Mouse (Mus musculus) layer of hippocampus, adult 9-11 months (tissue): ENCODE data around the gene Gm45717.
"Not testable (repeated sequence)": the region's sequence is repeated elsewhere in the genome, so short reads cannot be mapped to it uniquely, and the experiment has no call there.

Experiments used
- DNase-seq: peaks from one replicate; pipeline ENCODE4 v3.0.0; 2022

Gene Gm45717

DNA sequence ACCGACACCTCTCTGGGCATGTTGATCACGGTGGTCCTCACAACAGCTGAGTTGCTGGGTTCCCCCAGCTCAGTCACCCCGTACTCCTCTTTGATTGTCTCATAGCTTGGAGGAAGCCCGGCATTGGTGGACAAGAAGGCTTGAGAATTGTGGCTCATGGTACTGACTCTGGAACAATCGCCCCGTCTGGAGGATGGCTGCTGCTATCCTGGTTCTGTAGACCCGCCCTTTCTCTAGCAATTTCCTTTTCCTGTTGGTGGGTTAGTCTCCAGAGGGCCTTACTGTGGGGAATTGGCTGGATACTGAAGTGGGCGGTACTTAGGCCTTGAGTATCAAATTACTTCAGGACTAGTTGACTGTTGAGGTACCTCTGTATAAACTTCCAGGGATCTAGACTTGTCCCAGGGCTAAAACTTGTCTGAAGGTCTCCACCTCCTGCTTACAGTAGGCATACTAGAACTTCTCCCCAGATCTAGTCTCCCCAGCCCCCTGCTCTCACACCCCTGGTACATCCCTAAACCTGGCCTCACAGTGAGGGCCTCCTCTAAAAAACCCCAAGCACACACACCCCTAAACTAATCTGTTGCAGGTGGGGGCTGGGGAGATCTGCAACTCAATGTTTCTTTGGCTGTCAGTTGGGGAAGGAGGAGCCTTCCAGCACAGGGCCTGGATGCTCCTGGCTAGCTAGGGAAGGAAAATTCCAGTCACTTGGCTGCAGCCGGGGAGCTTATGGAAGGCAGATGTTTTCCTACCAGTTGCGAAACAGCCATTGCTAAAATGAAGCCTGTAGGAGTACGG is at the start of gene Gm45717, which contains the start of gene Ifitm2:
Gene Gm45717, minus strand, starts transcription at position 180 of the 798 bp plus-strand sequence.
Gene Ifitm2, minus strand, starts transcription at position 230 of the 798 bp plus-strand sequence.
- peak; percentile 44 for DNase-seq

DNA sequence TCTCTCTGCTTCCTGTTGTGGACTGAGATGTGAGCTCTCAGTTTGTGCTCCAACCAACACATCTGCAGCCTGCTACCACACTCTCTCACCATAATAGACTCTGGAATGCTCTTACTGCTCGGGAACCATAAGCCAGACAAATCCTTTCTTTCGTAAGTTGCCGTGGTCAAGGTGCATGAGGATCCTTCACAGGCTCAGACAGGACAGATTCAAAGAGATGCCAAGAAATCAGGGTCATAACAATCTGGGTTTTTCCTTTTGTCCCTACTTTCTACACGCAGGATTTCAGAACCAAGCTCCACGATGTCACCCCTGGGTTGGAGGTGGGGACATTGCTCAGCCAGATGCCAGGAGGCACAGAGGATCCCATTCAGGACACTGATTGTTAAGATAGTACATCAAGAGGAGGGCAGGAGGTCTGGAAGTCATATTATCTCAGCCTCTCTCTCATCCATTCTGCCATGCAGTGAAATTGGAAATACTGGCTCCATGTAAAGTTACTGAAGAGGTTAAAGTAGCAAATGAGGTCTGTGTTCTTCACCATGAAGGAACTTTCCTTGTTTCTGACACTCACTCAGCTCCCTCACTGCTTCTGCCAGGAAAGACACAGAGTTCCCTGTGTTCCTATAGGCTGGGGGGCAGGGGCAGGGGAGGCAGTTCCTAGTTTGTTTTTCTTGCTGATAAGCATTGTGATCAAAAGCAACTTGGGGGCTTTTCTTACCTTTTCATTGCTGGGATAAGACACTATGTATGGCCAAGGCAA is 47.7 kb upstream of the Gm45717 start:
- DNase-seq, result no peak

DNA sequence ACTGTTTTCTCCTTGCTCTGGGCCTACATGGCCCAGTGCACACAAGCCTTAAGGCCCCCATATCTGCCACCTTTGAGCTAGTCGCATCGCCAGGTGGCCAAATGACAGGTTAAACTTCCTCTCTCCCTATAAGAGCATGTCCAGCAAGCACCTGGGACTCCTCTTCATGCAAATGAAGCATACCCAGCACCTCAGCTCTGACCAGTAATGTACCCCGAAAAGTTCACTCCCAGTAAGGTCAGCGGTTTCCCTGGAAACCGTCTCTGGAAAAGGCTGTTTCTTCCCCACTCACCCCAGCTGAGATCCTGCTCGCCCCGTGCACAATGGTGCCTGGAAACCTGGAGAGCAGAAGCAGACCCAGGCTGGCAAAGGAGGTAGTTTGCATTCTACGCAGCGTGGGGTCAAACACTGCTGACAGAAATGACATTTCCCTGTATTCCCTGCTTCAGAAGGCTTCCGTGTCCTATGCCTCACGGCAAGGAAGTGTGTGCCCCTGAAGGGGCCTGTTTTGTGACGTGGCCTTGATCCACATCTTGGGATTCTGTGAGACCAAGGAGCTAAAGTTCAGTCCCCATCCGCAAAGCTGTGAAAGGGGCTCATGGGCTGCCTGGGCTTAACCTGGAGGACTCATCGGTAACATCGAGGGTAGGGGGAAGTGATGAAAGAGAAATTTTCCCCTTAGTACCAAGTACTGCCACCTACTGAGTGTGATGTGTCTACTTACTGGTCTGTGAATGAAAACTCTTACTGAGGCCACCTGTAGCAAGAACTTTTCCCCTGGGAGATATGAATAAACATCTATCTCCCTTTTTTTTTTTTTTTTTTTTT is 45.4 kb upstream of the Gm45717 start:
- no peak for DNase-seq

DNA sequence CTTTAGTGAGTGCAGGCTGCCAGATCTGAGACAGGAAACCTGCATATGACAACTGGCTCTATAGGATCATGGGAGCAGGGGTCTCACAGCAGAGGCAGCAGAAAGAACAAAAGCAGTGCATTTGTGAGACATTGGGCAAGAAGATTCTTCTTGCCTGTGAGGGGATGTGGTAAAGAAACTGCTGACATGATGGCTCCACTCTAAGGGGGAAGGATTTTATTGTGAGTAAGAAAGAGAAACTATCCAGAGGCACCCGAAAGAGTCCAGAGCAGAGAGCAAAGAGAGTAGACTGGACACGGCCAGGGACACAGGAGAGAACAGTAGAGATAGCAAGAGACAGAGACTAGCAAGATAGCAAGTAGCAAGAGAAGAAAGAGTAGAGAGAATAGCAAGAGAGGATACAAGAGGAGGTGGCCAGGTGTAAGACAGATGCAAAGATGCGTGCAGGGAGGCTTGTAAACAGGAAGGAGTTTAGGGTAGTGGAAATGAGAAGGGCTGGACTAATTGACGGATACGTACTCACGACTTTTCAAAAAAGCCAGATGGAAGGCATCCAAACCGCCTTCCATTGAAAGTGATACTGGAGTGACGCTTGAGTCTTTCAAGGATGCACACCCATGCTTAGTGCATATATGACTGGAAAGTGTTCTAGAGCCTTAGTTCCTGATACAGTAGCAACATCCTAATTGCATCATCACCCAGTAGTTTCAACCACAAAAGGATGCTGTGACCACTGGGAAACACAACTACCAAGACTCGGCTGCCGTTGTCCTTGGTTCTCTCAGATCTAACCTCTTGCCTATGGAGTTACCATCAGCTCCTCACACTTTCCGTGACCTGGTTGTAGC is 43.3 kb upstream of the Gm45717 start:
- DNase-seq, result no peak

DNA sequence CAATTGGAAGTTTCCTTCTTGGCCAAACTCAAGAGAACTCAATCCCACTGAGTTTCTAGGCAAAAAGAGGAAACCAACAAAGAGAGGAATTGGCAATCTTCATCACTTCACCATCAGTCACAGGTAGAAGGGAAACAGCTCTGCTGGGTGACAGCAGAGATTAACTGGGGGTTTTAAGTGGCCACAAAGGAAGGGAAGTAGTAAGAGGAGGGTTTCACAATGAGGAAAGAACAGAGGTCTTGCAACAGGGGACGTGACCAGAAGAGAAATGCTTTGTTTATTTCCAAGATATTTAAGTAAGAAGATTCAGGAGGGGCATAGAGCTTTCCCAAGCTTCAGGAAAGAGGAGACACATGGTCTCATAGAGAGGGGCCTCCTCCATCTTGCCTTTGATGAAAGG is 42.1 kb upstream of the Gm45717 start:
- DNase-seq, result no peak

DNA sequence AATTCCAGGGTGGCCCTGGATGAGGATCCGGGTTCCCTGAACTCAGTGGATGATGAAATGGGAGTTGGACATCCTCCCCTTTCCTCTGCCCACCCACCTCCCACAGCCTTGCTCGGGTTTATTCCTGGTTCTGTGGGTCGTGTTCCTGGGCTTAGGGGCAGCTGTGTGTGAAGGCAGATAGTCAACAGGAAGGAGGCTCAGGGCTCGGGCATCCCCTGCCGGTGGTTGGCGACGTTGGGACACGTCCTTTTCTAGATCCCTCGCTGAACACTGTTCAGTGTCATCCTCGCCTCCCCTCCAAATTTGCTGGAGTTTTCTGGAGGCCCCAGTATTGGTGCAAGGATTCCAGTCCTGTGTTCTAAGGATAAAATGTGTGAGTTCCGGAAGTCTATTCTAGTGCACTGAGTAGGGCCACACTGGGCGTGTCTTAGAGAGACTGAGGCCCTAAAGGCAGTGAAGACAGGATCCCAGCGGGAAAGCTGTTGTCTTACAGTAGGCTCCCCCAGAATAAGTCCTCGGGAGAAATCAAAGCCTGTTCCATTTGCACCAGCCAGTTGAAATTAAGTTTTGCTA is 35.5 kb upstream of the Gm45717 start:
- no peak for DNase-seq

DNA sequence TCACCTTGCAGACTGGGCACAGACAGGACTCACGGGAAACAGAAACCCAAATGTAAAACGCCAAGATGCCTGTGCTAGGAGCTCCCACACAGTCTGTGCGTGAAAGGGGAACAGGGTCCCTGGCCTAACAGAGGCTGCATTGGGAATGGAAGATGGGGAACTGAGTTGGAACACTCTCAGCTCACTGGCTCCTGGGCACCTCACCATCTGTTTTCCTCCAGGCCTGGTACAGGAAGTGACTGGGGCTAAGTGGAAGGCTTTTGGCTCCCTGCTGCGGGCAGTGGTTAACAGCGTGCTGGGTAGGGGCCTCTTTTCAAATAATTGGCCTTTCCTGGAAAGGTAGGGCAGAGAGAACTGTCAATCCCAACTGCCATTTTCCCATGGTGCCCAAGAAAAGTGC is 34.9 kb upstream of the Gm45717 start:
- DNase-seq, result no peak

DNA sequence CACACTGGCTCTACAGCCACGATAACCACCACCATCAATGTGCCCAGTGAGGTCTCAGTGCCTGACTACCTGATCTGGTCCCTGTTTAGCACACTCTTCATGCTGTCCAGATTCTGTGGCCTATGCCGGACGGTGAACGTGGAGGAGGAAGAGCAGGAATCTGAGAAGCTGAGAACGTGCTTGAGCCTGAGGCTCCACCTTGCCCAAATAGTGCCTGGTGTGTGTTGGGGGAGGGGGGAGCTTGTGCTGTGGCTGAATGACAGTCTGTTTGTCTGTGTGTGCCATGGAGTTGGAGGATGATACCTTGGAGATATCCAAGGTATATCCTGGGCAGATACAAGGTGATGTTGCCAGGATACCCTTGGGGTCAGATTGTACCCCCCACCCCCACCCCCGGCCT is 34.4 kb upstream of the Gm45717 start:
- no peak for DNase-seq

DNA sequence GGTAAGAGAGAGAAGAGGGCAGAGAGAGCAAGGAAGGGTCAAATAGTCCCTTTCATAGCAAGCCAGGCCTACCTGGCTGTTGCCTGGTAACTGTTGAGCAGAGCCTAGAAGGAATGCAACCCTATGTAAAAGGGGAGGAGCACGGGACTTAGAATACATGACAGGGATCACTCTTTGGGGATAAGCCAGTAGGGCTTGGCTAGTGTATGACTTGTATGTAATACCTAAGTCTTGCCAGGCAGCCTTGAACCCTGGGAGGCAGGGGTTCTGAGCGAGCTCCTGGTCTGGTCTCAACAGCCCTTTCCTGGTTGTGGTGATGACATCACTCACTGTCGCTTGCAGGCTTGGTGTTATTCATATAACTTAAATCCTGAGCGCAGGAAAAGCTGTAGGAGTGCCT is 33.3 kb upstream of the Gm45717 start:
- DNase-seq, result no peak

DNA sequence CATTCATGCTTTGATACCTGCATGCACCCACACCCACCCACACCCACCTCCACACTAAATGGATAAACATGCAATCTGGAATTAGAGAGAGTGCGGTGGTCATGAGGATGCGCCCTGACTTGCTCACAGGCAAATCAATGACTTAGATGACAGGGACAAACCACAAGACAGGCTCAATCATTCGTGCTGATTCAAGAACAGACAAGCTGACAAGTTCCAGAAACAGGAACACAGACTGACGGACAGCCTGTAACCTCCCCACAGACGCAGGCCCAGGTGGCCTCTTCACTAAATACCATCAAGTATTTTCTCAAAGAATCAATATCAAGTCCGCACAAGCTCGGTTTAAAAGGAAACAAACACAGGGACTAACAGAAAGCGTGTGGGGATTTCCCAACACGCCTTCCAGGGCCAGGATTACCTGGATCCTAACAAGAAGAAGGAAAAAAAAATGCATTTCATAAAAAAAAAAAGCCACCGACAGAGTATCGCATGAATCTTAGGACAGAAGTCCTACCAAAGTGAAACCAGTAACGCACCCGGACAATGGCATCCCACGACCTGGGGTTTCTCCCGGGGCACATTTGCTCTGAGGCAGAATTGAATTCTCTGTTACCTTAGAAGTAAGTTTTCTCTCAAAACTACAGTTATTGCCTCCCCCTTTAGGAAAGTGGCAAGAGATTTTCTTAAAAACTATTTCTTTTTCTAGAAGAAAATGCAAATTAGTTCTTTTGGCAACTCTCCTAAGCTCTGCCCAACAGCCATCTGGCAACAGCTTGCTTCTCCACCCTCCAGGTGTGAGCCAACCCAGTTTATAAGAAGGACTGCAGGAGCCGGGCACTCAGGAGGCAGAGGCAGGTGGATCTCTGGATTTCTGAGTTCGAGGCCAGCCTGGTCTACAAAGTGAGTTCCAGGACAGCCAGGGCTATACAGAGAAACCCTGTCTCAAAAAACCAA is 31.7 kb upstream of the Gm45717 start:
- no peak for DNase-seq

DNA sequence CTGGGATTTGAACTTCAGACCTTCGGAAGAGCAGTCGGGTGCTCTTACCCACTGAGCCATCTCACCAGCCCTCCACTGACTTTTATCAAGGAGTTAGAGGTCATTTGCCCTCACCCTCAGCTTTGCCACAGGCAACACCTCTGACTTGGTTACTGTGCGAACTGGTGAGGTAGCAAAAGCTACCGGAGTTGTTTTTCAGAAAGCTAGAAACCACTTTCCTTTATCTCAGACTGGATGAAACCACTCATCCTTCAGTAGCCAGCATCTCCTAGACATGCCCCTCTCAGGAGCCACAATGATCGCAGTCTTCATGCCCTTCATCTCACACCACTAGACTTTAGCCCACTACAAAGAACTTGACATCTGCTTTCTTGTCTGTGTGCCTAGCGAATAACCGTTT is 27.2 kb upstream of the Gm45717 start:
- DNase-seq, result no peak

DNA sequence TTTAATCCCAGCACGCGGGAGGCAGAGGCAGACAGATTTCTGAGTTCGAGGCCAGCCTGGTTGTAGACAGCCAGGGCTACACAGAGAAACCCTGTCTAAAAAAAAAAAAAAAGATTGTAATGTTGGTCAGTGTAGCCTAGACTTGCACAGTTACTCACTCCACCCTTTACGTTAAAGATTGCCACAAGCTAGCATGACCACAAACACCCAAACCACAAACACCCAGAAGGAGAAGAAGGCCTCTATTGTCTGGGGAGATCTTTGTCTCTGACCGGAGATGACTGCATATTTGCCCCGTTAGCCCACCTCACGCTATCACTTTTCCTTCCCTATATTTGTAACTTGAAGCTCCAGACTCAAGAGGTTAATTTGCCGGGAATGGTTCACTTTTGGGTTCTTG is 26.0 kb upstream of the Gm45717 start:
- no peak for DNase-seq

DNA sequence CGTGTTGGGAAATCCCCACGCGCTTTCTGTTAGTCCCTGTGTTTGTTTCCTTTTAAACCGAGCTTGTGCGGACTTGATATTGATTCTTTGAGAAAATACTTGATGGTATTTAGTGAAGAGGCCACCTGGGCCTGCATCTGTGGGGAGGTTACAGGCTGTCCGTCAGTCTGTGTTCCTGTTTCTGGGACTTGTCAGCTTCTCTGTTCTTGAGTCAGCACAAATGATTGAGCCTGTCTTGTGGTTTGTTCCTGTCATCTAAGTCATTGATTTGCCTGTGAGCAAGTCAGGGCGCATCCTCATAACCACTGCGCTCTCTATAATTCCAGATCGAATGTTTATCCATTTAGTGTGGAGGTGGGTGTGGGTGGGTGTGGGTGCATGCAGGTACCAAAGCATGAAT is 21.0 kb upstream of the Gm45717 start:
- DNase-seq, result not testable (repeated sequence)

DNA sequence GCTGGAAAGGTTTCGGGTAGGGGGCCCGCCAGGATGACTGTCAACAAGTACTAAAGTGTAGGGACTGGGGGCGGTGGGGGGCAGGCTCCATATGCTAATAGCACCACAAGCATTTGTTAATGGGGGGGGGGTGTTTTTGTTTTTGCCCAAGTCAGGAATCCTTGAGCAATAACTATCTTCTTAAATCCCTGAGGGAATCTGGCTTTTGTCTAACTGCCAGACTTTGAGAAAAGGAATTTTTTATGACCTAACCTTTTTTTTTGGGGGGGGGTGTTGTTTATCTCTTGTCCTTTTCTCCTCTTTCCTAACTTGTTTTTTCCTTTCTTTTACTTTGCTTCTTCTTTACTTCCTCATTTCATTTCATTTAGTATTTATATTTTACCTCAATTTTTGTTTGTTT is 19.7 kb upstream of the Gm45717 start:
- DNase-seq, result no peak

DNA sequence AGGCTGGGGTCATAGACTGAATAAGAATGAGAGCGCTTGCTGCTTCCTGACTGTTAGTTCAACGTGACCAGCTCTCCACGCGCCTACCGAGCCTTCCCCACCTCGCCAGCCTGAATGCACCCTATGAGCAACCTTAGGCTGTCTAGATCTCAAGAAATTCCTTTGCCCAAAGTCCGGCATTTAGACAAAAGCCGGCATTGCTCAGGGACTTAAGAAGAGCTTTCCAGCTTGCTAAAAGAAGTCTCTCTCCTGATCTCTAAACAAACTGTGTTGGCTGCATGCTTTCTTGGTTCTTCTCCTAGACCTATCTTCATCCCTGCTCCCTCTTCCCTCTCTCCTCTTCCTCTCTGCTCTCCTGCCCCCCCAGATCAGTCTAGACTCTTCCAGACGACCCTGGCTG is 19.2 kb upstream of the Gm45717 start:
- no peak for DNase-seq

DNA sequence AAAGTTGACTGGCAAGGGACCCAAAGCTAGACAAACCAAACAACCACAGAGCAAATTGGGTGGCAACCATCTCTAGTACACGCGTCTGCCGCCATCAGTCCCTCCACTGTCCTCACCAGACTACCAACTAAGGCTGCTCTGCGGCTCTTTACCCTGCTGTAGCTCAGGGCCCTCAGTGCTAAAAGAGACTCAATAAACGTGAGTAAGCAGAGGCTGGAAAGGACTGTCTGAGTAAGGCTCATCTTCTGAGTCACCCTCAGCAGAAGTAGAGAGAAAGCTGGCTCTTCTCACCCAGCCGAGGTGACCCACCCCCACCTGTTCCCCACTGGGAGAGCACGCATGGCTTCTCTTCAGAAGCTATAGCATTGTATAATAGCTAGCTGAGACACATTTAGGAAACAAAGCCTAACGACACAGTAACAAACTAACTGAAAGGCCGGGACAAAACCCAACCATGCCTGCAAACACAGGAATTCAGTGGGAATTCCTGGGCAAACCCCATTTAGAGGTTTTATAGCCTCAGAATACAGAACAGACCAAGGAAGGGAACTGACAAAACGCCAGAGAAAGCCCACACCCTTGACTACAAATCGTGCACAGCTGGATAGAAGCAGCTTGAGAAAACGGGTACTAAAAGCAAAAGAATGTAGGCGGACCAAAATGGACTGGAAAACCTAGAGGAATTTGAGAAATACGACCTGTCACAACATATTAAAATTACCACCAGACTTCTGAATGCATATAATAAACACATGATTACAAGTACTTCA is 17.8 kb upstream of the Gm45717 start:
- no peak for DNase-seq

DNA sequence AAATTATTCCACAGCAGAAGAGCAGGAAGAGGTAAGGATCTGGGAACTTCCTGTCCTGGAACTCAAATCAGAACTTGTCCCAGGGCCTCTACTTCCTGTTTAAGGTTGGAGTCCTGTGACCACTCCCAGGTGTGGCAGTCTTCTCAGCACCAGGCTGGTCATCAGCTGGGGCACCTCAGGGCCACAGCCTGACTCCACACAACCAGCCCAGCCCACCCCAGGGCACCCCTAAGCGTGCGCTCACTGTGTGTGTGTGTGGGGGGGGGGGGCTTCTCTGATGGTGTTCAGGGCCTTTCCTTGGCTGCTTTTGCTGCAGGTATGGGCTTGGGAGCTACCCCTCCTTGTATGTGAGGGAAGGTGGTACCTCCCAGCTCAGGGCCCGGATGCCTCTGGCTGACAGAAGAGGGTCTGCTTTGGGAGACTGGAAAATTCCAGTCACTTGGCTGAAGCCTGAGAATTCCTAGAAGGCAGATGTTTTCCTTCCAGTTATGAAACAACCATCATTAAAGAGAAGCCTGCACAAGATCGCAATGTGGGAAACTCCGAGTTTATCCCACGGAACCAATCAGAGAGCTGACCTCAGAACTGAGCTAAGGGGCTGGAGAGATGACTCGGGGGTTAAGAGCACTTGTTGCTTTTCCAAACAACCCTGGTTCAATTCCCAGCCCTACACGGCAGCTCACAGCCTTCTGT is 15.9 kb upstream of the Gm45717 start:
- no peak for DNase-seq

DNA sequence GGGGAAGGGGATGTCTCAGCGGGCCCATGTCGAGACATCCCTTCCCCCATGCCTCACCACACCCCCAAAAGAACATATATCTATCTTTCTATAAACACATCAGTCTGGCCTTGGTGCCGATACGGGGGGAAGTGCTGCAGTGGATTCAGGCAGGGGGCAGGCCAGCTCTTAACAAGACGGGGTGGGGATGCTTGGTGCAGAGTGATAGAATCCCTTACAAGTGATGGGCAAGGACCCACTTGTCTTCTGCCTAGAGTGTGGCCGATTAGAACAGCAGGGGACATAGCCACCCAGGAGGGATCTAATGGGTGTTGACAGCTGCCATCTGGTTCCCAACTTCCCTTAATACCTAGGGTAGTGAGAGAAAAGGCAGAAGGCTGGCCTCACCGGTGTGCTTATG is 15.2 kb upstream of the Gm45717 start:
- no peak for DNase-seq

DNA sequence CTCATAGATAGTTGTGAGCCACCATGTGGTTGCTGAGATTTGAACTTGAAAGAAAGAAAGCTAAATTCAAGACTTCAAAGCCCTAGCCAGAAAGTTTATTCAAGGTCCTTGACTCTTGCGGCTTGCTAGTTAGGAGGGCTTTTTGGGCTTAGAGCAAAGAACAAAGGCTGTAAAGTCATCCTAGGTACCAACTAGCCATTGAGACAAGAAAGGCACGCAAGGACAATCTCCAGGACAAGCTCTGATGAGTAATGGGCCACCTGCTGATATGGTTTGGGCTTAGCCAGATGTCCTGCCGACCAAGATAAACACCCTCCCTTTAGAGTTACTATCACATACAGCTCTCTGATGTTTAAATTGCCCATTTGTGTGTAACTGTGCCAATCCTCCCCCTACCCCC is 13.0 kb upstream of the Gm45717 start:
- DNase-seq, result not testable (repeated sequence)
